Mouse (Mus musculus) bone marrow, adult 2 months (tissue): ENCODE results near the gene Hist1h1d. TPM values are rescaled to one million over a fixed set of nuclear protein-coding genes. Genes with fewer than 3 reads are reported as not detected.
A peak's percentile ranks its signal among the peaks of the same experiment; 100 is the strongest.

Experiments used
- H3K27ac ChIP-seq: fragments of 200-500 bp; 2 replicates; pipeline ENCODE4 v1.5.1; 2012; ENCODE audit warnings: low read depth, mild to moderate bottlenecking, control low read depth, inconsistent platforms, low read length; ENCODE audit not compliant: control insufficient read depth, poor library complexity, insufficient read depth
- H3K4me1 ChIP-seq: fragments of 200-500 bp; 2 replicates; pipeline ENCODE4 v1.6.1; 2011; ENCODE audit warnings: low read length; ENCODE audit not compliant: control insufficient read depth, insufficient read depth
- H3K4me3 ChIP-seq: fragments of 200-500 bp; replicated peaks from 2 replicates; pipeline ENCODE3; 2011; ENCODE audit warnings: mild to moderate bottlenecking, low read depth, low read length, control low read depth; ENCODE audit not compliant: control insufficient read depth
- CTCF ChIP-seq: fragments of 200-500 bp; IDR thresholded peaks from 2 replicates; pipeline ENCODE4 v1.5.1; 2011; ENCODE audit warnings: low read length, control low read depth; ENCODE audit not compliant: control insufficient read depth, insufficient read depth
- POLR2A ChIP-seq: fragments of 200-500 bp; IDR thresholded peaks from 2 replicates; pipeline ENCODE4 v1.6.1; 2011; ENCODE audit warnings: low read depth, mild to moderate bottlenecking, control low read depth, low read length, borderline replicate concordance; ENCODE audit not compliant: control insufficient read depth
- WGBS: fragments of 180-500 bp; shearing (Covaris S2); methylation state at CpG from one replicate; pipeline ENCODE4 v1.1.7; 2018; 5-methylcytosine and 5-hydroxymethylcytosine counted together
- polyA plus RNA-seq: library from polyadenylated mRNA; stranded (reverse); fragments of >200 nt; gene quantifications from 2 replicates; pipeline ENCODE4 v1.2.4, GENCODE M21; 2011; ENCODE audit warnings: low replicate concordance; ENCODE audit not compliant: missing spikeins, insufficient read depth, insufficient read length

Gene Hist1h1d
- polyA plus RNA-seq, 1 experiment = 12.7 TPM

DNA sequence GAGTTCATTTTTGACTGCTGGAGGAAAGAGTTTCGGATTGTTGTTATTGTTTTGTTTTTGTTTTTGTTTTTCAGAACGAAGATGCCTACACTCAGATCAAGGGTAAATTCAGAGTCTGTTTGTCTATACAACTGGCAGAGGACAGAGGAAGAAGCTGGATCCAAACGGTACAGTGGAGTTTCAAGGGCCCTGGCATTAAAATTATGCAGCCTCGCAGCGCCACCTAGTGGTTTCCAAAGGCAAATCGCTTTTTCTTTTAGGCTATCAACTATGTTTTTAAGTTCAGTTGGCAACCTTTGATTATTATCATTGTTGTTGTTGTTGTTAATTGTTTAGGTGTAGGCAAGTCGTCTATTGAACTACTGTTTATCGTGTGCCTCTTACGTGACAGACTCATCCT lies 44.9 kb downstream of the Hist1h1d start:
- Histone ChIP-seq H3K4me1 (peaks cover 2% of the 10 kb centered on the region; the same call in 1 of the 2 replicates), H3K27ac (no peak overlapping the region), H3K4me3 (no peak overlapping the region)
- 9% methylated on average over 9 of the region's 9 CpGs for WGBS
- TF ChIP-seq CTCF (peak; percentile 66), POLR2A (no peak)

DNA sequence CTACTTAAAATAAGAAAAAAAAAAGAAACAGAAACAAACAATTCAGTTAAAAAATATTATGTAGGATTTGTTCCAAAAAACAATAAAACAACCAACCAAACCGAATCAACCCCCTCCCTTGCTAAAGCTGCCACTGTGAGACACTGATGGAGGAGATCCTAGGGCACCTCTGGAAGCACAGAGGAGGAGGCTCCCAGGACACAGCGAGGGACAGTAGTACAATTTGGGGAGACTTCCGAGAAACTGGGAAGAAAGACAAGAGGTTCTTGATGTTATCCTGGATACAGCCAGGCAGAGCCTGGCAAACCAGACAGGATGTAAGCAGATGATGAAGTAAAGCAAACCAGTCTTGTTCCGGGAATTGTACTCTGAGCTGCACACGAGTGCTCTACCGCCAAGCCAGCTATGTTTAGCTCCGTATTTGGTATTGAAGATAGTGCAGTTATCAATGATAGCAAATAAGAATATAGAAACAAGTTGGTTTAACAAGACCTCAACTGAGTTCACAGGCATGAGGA lies 50.2 kb downstream of the Hist1h1d start:
- TF ChIP-seq CTCF (no peak), POLR2A (no peak)
- 57% methylated on average over 7 of the region's 7 CpGs for WGBS
- no peaks in the 10 kb centered on the region; the same call in 1 of the 2 replicates for H3K4me1 ChIP-seq
- H3K27ac ChIP-seq = no peak overlapping the region
- H3K4me3 ChIP-seq = no peak overlapping the region

DNA sequence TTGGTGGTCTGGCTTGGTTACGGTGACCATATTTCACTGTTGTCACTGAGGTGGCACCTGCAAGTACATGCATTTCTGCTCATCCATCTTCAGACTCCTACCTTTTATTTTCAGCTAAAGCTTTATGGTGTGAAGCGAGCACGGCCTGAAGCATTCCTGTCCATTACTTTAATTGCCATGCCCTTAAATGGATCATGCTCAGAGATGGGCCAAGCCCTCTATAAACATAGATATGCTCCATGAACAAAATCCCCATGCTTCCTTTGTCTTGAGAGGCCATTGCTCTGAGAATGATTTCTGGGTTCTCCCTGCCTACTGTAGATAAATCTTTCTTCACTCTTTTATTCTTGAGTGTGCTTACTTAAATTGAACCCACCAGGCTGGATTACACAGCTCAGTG lies 51.4 kb downstream of the Hist1h1d start:
- Histone ChIP-seq H3K4me1 (no peaks in the 10 kb centered on the region; the same call in 1 of the 2 replicates), H3K4me3 (no peak overlapping the region), H3K27ac (no peak overlapping the region)
- no peak for TF ChIP-seq POLR2A
- TF ChIP-seq CTCF = no peak
- 89% methylated on average over 3 of the region's 3 CpGs for WGBS

DNA sequence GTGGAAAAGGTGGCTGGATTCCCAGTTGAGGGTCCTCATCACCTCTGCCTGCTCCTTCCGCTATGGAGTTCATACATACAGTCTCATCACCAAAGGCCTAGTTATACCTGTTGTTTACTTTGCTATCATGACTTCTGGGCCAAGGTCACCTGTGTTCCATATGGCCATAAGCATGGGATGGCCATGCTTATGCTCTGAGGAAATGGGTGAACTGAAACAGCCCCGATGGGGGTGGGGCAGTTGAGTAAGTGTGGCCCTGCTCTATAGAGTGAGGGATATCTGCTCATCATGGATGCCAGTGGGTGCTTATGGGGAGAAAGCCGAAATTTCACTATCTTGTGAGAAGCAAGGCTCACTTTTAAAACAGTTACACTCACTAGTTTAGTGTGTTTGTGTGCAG lies 52.0 kb downstream of the Hist1h1d start:
- whole genome bisulfite sequencing = 89% methylated on average over 3 of the region's 3 CpGs
- no peaks in the 10 kb centered on the region; the same call in 1 of the 2 replicates for H3K4me1 ChIP-seq
- no peak for TF ChIP-seq CTCF
- TF ChIP-seq POLR2A = no peak
- no peak overlapping the region for H3K27ac ChIP-seq
- no peak overlapping the region for H3K4me3 ChIP-seq

DNA sequence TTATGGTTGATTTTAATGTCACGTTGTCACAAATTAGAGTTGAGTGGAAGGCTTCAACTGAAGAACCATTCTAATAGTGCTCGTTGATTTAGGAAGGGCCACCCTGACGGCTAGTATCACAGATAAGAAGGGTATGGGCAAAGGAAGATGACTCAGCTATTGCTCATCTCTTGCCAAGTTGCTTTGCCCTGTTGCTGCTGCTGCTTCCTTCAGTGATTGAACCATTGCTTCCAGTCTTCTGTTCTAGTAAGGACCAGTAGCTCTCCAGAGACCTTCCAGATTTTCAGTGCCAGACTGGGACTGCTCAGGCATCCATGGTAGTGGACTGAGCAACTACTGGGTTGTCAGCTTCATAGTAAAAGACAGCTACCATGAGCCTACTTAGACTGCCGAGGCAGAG lies 56.1 kb downstream of the Hist1h1d start:
- 38% methylated on average over 4 of the region's 4 CpGs for WGBS
- Histone ChIP-seq H3K4me1 (no peaks in the 10 kb centered on the region; the same call in 1 of the 2 replicates), H3K4me3 (no peak overlapping the region), H3K27ac (no peak overlapping the region)
- no peak for TF ChIP-seq CTCF
- no peak for TF ChIP-seq POLR2A

DNA sequence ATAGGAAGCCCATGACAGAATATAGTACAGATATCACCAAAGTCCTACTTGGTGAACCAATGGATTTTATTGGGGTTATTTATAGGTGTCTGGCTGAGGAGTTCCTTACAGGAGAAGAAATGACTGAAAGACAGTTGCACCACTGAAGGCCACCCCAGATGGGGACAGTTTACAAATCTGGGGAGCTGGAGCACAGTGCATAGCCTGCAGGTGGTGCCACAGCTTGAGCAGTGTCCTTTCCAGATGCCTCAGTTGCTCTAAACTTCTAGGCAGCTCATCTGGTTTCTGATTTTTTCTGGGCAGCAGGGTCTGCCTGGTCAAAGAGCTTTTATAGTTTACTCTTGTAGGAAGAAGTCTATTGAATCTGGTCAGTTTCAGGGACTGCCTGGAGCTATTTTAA lies 56.8 kb downstream of the Hist1h1d start:
- TF ChIP-seq POLR2A (no peak), CTCF (no peak)
- Histone ChIP-seq H3K27ac (peak overlapping the region; percentile 51; the same call in 1 of the 2 replicates), H3K4me3 (no peak overlapping the region), H3K4me1 (no peaks in the 10 kb centered on the region; the same call in 1 of the 2 replicates)

Other genes with a start within 250 kb of the Hist1h1d start
- 4.2 and 6.1 TPM in 2 replicates for gene Zfp322a, start 184.1 kb upstream of the Hist1h1d start, polyA plus RNA-seq
- gene Abt1, start 129.4 kb upstream of the Hist1h1d start, polyA plus RNA-seq = 8.5 and 10.4 TPM in 2 replicates
- gene Btn1a1, start 87.4 kb upstream of the Hist1h1d start, polyA plus RNA-seq = 0.87 and 3.1 TPM in 2 replicates
- gene Btn2a2, start 64.4 kb upstream of the Hist1h1d start, polyA plus RNA-seq = 0.47 TPM in 1 of 2 replicates, not detected in the other
- gene Hist1h4h, start 22.2 kb upstream of the Hist1h1d start, polyA plus RNA-seq = 23.3 and 39.5 TPM in 2 replicates
- gene Hist1h2af, start 19.4 kb upstream of the Hist1h1d start, polyA plus RNA-seq = 105 and 151 TPM in 2 replicates
- 16.1 and 17.7 TPM in 2 replicates for gene Hist1h3g, start 17.8 kb upstream of the Hist1h1d start, polyA plus RNA-seq
- 6.8 and 11.4 TPM in 2 replicates for gene Hist1h2bh, start 9.9 kb upstream of the Hist1h1d start, polyA plus RNA-seq
- 3.0 and 6.4 TPM in 2 replicates for gene Hist1h3f, start 9.2 kb upstream of the Hist1h1d start, polyA plus RNA-seq
- 114 and 284 TPM in 2 replicates for gene Hist1h4f, start 1.6 kb upstream of the Hist1h1d start, polyA plus RNA-seq
- 5.3 and 12.9 TPM in 2 replicates for gene Hist1h3e, start 9.1 kb downstream of the Hist1h1d start, polyA plus RNA-seq
- 12.5 and 23.9 TPM in 2 replicates for gene Hist1h2ae, start 18.0 kb downstream of the Hist1h1d start, polyA plus RNA-seq
- gene Hist1h2bg, start 18.1 kb downstream of the Hist1h1d start, polyA plus RNA-seq = 65.5 and 109 TPM in 2 replicates
- 32.4 and 40.5 TPM in 2 replicates for gene Hist1h2bf, start 20.9 kb downstream of the Hist1h1d start, polyA plus RNA-seq
- 2.6 and 4.3 TPM in 2 replicates for gene Hist1h2ad, start 21.1 kb downstream of the Hist1h1d start, polyA plus RNA-seq
- gene Hist1h3d, start 22.5 kb downstream of the Hist1h1d start, polyA plus RNA-seq = 7.1 and 11.3 TPM in 2 replicates
- 50.4 and 64.8 TPM in 2 replicates for gene Hist1h4d, start 28.3 kb downstream of the Hist1h1d start, polyA plus RNA-seq
- 9.2 and 11.8 TPM in 2 replicates for gene Hist1h2be, start 67.9 kb downstream of the Hist1h1d start, polyA plus RNA-seq
- 27.6 and 54.3 TPM in 2 replicates for gene Hist1h1e, start 69.3 kb downstream of the Hist1h1d start, polyA plus RNA-seq
- 2.0 and 3.7 TPM in 2 replicates for gene Hist1h2ac, start 130.7 kb downstream of the Hist1h1d start, polyA plus RNA-seq
- gene Hist1h2bc, start 130.9 kb downstream of the Hist1h1d start, polyA plus RNA-seq = 42.9 and 54.0 TPM in 2 replicates
- 3.9 TPM in 1 of 2 replicates, not detected in the other for gene Hist1h1t, start 142.6 kb downstream of the Hist1h1d start, polyA plus RNA-seq
- 7.1 and 15.1 TPM in 2 replicates for gene Hist1h4c, start 145.2 kb downstream of the Hist1h1d start, polyA plus RNA-seq
- gene Hfe, start 157.6 kb downstream of the Hist1h1d start, polyA plus RNA-seq = 4.0 and 4.5 TPM in 2 replicates
- 78.9 and 108 TPM in 2 replicates for gene Hist1h1c, start 185.5 kb downstream of the Hist1h1d start, polyA plus RNA-seq
- 42.2 and 62.6 TPM in 2 replicates for gene Hist1h3c, start 192.3 kb downstream of the Hist1h1d start, polyA plus RNA-seq
- gene Hist1h2bb, start 193.5 kb downstream of the Hist1h1d start, polyA plus RNA-seq = 65.7 and 136 TPM in 2 replicates
- gene Hist1h2ab, start 197.9 kb downstream of the Hist1h1d start, polyA plus RNA-seq = 30.3 and 31.4 TPM in 2 replicates
- 19.6 TPM in 1 of 2 replicates, not detected in the other for gene Hist1h3b, start 199.0 kb downstream of the Hist1h1d start, polyA plus RNA-seq
- gene Hist1h4b, start 203.8 kb downstream of the Hist1h1d start, polyA plus RNA-seq = 275 and 281 TPM in 2 replicates
- 62.7 and 98.3 TPM in 2 replicates for gene Hist1h4a, start 208.0 kb downstream of the Hist1h1d start, polyA plus RNA-seq
- 11.4 and 30.9 TPM in 2 replicates for gene Hist1h3a, start 209.1 kb downstream of the Hist1h1d start, polyA plus RNA-seq
- 38.3 and 41.6 TPM in 2 replicates for gene Hist1h1a, start 210.4 kb downstream of the Hist1h1d start, polyA plus RNA-seq
- not detected in 2 replicates for gene Trim38, start 216.7 kb downstream of the Hist1h1d start, polyA plus RNA-seq